Mouse (Mus musculus): ENCODE measurements around the gene Atp6v0e.

The Atp6v0e gene

GRCm38 (mm10) chr17:26717868-26718267 lies 54.8 kb downstream of the Atp6v0e start:
- DNase-seq (ENCODE audit: low read depth), result no peak

GRCm38 (mm10) chr17:26719405-26719804 lies 56.4 kb downstream of the Atp6v0e start:
- DNase-seq (ENCODE audit: low read depth), result no peak

GRCm38 (mm10) chr17:26721802-26722201 lies 58.8 kb downstream of the Atp6v0e start:
- no peak for DNase-seq (ENCODE audit: low read depth)

GRCm38 (mm10) chr17:26724790-26725189 lies 61.8 kb downstream of the Atp6v0e start:
- DNase-seq (ENCODE audit: low read depth), result no peak

GRCm38 (mm10) chr17:26726674-26727073 lies 63.6 kb downstream of the Atp6v0e start:
- no peak for DNase-seq (ENCODE audit: low read depth)

- DNase-seq (ENCODE audit: low read depth), result no peak
These were observed 64.2 kb downstream of the Atp6v0e start for GRCm38 (mm10) chr17:26727110-26727755.

GRCm38 (mm10) chr17:26742581-26742980 lies 79.5 kb downstream of the Atp6v0e start:
- DNase-seq (ENCODE audit: low read depth), result no peak

- no peak for DNase-seq (ENCODE audit: low read depth)
These were observed 80.3 kb downstream of the Atp6v0e start for GRCm38 (mm10) chr17:26743294-26743693.

All from c-Kit-positive CD71-positive TER-119-negative erythroid progenitor cells, embryonic 14.5 days (primary cell).